Mouse (Mus musculus): ENCODE measurements around the gene Zfp189. TPM values are rescaled to one million over a fixed set of nuclear protein-coding genes. Genes with fewer than 3 reads are reported as not detected.
A peak's percentile ranks its signal among the peaks of the same experiment; 100 is the strongest.

Zfp189 gene
- polyA plus RNA-seq, 1 experiment: 0.58 TPM

DNA sequence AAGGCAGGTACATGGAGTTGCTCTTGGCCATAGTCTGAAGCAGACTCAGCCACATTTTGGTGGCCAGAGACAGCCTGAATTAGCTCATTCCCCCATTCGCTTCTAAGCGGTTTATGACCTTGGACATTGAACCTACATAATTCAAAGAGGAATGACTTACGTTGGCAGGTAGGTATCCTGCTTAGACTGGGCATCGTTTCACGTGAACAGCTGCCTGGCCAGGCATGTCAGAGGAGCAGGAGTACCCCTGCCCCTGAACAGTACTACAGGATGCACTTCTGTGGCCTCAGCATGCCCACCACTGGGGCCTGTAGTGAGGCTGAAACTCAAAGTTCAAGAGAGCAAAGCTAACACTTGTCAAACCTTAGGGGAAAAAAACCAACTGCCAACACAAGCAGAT, 32.4 kb downstream of the Zfp189 start:
- TF ChIP-seq POLR2A (IDR thresholded peaks at IDR 0.05; ENCODE audit: low read depth, low read length): no peak
- no peak for TF ChIP-seq CTCF (IDR thresholded peaks at IDR 0.05; ENCODE audit: extremely low read depth, insufficient read depth, insufficient read length, insufficient replicate concordance)
- 90% methylated on average over 5 of the region's 5 CpGs for WGBS
- Histone ChIP-seq H3K27ac (ENCODE audit: insufficient read depth, low read length) (no peak overlapping the region), H3K4me1 (ENCODE audit: control insufficient read depth, insufficient read depth, insufficient read length) (no peaks in the 10 kb centered on the region), H3K4me3 (ENCODE audit: extremely low read depth, insufficient read depth, insufficient read length) (no peak overlapping the region), H3K27me3 (ENCODE audit: control insufficient read depth, insufficient read depth, low read length) (no peaks in the 10 kb centered on the region), H3K36me3 (ENCODE audit: control insufficient read depth, insufficient read depth, low read length) (no peaks in the 10 kb centered on the region)
- DNase-seq (ENCODE audit: low read depth in 1 of 2, low spot score in 2 of 2): no peak

DNA sequence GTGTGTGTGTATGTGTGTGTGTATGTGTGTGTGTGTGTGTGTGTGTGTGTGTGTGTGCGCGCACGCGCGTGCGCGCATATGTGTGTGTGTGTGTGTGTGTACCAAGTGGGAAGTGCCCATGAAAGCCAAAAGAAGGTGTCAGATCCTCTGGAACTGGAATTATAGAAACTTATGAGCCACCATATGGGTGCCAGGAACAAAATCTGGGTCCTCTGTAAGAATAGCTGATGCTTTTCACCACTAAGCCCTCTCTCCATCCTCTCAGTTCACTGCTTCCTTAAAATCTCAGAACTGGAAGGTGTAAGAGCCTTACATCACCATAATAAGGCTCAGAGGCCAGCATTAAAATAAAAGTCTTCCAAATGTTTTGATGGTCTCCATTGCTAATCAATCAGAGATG, 36.4 kb downstream of the Zfp189 start:
- no peaks in the 10 kb centered on the region for H3K36me3 ChIP-seq (ENCODE audit: control insufficient read depth, insufficient read depth, low read length)
- 90% methylated on average over 7 of the region's 7 CpGs for WGBS

DNA sequence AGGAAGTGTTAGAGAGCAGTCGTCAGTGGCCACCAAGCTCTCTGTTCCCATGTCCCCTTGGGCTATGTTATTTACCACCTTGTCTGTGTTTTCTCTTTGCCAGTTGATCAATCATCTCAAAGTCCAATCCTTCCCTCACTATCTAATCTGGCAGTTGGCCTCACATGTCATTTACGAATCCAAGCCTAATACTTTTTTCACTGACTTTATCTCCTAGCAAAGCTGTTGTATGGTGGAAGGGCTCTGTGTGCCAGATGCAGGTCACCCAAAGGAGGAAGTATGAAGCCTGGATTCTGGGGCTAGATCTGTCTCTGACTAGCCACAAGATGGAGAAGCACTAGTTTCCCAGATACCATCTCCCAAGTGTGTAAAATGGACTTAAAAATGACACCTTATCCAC, 37.2 kb downstream of the Zfp189 start:
- TF ChIP-seq POLR2A (IDR thresholded peaks at IDR 0.05; ENCODE audit: low read depth, low read length) (no peak), CTCF (IDR thresholded peaks at IDR 0.05; ENCODE audit: extremely low read depth, insufficient read depth, insufficient read length, insufficient replicate concordance) (no peak)
- Histone ChIP-seq H3K27ac (ENCODE audit: insufficient read depth, low read length) (no peak overlapping the region), H3K4me1 (ENCODE audit: control insufficient read depth, insufficient read depth, insufficient read length) (no peaks in the 10 kb centered on the region), H3K36me3 (ENCODE audit: control insufficient read depth, insufficient read depth, low read length) (no peaks in the 10 kb centered on the region), H3K4me3 (ENCODE audit: extremely low read depth, insufficient read depth, insufficient read length) (no peak overlapping the region), H3K27me3 (ENCODE audit: control insufficient read depth, insufficient read depth, low read length) (no peaks in the 10 kb centered on the region)
- 50% methylated on average over 2 of the region's 2 CpGs for WGBS
- no peak for DNase-seq (ENCODE audit: low read depth in 1 of 2, low spot score in 2 of 2)

More for the DNA sequence above, 36.4 kb downstream of the Zfp189 start:
- DNase-seq (ENCODE audit: low read depth in 1 of 2, low spot score in 2 of 2): no peak
- H3K27me3 ChIP-seq (ENCODE audit: control insufficient read depth, insufficient read depth, low read length): no peaks in the 10 kb centered on the region
- no peaks in the 10 kb centered on the region for H3K4me1 ChIP-seq (ENCODE audit: control insufficient read depth, insufficient read depth, insufficient read length)
- H3K4me3 ChIP-seq (ENCODE audit: extremely low read depth, insufficient read depth, insufficient read length): no peak overlapping the region
- H3K27ac ChIP-seq (ENCODE audit: insufficient read depth, low read length): no peak overlapping the region
- TF ChIP-seq POLR2A (IDR thresholded peaks at IDR 0.05; ENCODE audit: low read depth, low read length) (no peak), CTCF (IDR thresholded peaks at IDR 0.05; ENCODE audit: extremely low read depth, insufficient read depth, insufficient read length, insufficient replicate concordance) (no peak)

DNA sequence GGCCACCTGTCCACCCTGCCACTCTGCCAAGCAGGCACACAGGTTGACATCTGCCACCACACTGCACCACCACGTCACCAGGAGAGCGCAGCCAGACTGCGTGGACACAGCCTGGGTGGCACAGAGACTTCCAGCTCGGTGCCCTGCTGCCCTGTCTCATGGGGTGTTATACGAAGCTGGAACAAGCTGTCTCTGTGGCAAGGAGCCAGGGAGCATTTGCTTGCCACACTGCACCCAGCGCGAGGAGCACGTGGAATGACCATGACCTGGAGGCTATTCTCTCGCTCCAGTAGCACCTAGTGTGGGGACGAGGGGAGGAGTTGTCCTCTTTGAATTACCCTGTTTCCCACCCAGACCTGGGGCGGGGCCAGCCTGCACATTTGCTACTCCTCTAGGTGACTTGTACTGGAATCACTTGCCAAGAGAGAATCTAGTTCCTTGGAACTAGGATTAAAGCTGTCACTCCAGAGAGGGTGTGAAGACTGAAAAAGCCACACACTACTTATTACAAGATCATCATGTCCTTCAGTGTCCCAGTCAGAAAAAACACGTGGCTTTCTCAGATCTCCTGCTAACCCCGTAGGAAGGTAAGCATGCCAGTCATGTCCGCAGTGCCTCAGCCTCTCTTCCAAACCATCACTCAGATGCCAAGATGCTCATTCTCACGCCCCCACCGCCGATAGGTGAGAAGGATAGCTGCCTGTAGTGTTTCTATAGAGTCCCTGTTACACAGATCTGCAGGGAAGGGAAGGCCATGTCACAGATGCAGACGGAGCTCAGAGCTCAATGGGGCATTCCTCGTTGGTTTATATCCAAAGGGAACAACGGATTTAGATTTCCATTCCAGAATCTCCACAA, 39.2 kb downstream of the Zfp189 start:
- Histone ChIP-seq H3K36me3 (ENCODE audit: control insufficient read depth, insufficient read depth, low read length) (no peaks in the 10 kb centered on the region), H3K27me3 (ENCODE audit: control insufficient read depth, insufficient read depth, low read length) (no peaks in the 10 kb centered on the region), H3K4me1 (ENCODE audit: control insufficient read depth, insufficient read depth, insufficient read length) (no peaks in the 10 kb centered on the region), H3K4me3 (ENCODE audit: extremely low read depth, insufficient read depth, insufficient read length) (no peak overlapping the region), H3K27ac (ENCODE audit: insufficient read depth, low read length) (no peak overlapping the region)
- 79% methylated on average over 20 of the region's 20 CpGs for WGBS
- TF ChIP-seq POLR2A (IDR thresholded peaks at IDR 0.05; ENCODE audit: low read depth, low read length) (no peak), CTCF (IDR thresholded peaks at IDR 0.05; ENCODE audit: extremely low read depth, insufficient read depth, insufficient read length, insufficient replicate concordance) (no peak)
- no peak for DNase-seq (ENCODE audit: low read depth in 1 of 2, low spot score in 2 of 2)

DNA sequence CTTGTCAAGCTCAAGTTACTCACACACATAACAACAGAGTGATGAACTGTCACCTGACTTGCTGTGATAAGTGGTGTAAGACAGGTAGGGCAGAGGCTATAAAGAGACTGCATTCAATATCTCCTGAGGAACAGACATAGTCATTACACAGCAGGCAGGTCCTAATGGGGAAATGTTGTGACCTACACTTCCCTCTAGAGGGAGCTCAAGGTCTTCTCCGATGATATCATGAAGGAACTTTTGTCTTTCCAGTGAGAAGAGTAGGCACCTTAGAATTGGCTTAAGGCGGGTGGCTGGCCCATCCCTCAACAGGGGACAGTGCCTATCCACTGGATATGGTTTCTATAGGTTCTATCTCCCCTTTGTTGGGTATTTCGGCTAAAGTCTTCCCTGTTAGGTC, 46.6 kb downstream of the Zfp189 start:
- no peak overlapping the region for H3K4me3 ChIP-seq (ENCODE audit: extremely low read depth, insufficient read depth, insufficient read length)
- H3K27ac ChIP-seq (ENCODE audit: insufficient read depth, low read length): no peak overlapping the region
- no peaks in the 10 kb centered on the region for H3K36me3 ChIP-seq (ENCODE audit: control insufficient read depth, insufficient read depth, low read length)
- WGBS: 24% methylated on average over 3 of the region's 3 CpGs
- H3K4me1 ChIP-seq (ENCODE audit: control insufficient read depth, insufficient read depth, insufficient read length): no peaks in the 10 kb centered on the region
- H3K27me3 ChIP-seq (ENCODE audit: control insufficient read depth, insufficient read depth, low read length): no peaks in the 10 kb centered on the region
- TF ChIP-seq POLR2A (IDR thresholded peaks at IDR 0.05; ENCODE audit: low read depth, low read length) (no peak), CTCF (IDR thresholded peaks at IDR 0.05; ENCODE audit: extremely low read depth, insufficient read depth, insufficient read length, insufficient replicate concordance) (peak; percentile 21; the same call in 1 of the 2 replicates)
- peak; percentile 25 to 32 for DNase-seq (ENCODE audit: low read depth in 1 of 2, low spot score in 2 of 2)

DNA sequence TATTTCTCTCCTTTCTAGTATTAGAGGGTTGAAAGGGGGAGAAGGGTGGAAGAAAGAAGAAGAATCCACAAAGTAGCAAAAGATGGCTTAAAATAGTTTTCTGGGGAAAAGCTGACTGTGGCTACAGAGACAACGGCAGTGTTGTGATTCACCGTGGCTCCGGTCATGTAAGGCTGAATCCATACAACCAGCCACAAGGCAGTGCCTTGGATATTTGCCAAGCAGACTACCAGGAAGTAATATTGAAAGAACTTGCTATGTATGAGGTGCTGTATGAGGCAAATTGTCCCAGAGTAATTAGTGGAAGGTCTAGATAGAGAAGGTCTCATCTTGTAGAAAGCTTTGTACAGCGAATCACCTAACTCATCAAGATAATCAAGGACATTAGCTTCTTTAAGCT, 51.2 kb downstream of the Zfp189 start:
- H3K4me1 ChIP-seq (ENCODE audit: control insufficient read depth, insufficient read depth, insufficient read length): no peaks in the 10 kb centered on the region
- H3K4me3 ChIP-seq (ENCODE audit: extremely low read depth, insufficient read depth, insufficient read length): no peak overlapping the region
- H3K27ac ChIP-seq (ENCODE audit: insufficient read depth, low read length): no peak overlapping the region
- H3K36me3 ChIP-seq (ENCODE audit: control insufficient read depth, insufficient read depth, low read length): no peaks in the 10 kb centered on the region
- DNase-seq (ENCODE audit: low read depth in 1 of 2, low spot score in 2 of 2): no peak
- 89% methylated on average over 4 of the region's 4 CpGs for WGBS
- no peak for TF ChIP-seq CTCF (IDR thresholded peaks at IDR 0.05; ENCODE audit: extremely low read depth, insufficient read depth, insufficient read length, insufficient replicate concordance)
- TF ChIP-seq POLR2A (IDR thresholded peaks at IDR 0.05; ENCODE audit: low read depth, low read length): no peak
- H3K27me3 ChIP-seq (ENCODE audit: control insufficient read depth, insufficient read depth, low read length): no peaks in the 10 kb centered on the region

Other genes with a start within 250 kb of the Zfp189 start
- gene Acnat2, start 113.0 kb upstream of the Zfp189 start, polyA plus RNA-seq (2012; rRNA removed): not detected in 2 replicates
- gene Acnat1, start 47.3 kb upstream of the Zfp189 start, polyA plus RNA-seq (2012; rRNA removed): not detected in 2 replicates
- gene Baat, start 14.6 kb upstream of the Zfp189 start, polyA plus RNA-seq (2012; rRNA removed): not detected in 2 replicates
- 1.2 and 1.4 TPM in 2 replicates for gene Mrpl50, start 83 bp upstream of the Zfp189 start, polyA plus RNA-seq (2012; rRNA removed)
- gene Aldob, start 28.4 kb downstream of the Zfp189 start, polyA plus RNA-seq (2012; rRNA removed): 0.13 and 1.1 TPM in 2 replicates
- 5.5 and 9.7 TPM in 2 replicates for gene Tmem246, start 76.7 kb downstream of the Zfp189 start, polyA plus RNA-seq (2012; rRNA removed)
- 16.6 and 19.5 TPM in 2 replicates for gene Rnf20, start 110.8 kb downstream of the Zfp189 start, polyA plus RNA-seq (2012; rRNA removed)
- not detected in 2 replicates for gene Ppp3r2, start 160.8 kb downstream of the Zfp189 start, polyA plus RNA-seq (2012; rRNA removed)

All from spleen, adult 2 months (tissue).